ENCODE assay signal across 29 mouse cellular contexts in genomic region chr2:155372451-155372850, GRCm38 (mm10). TPM values are rescaled to one million over a fixed set of nuclear protein-coding genes. Genes with fewer than 3 reads are reported as not detected.
DNase-seq lines count a peak whose midpoint lies in the region; ATAC-seq and TF ChIP-seq lines count a peak whose summit lies in the region.
"Had no signal": no experiment of that assay in that cellular context is flagged by ENCODE, and none has a peak within 500 bp of the region (broad histone marks: within the 10 kb centered on the region; RNA-seq: fewer than 3 reads in every experiment).

No protein-coding gene starts in this region.

- H3K4me1 ChIP-seq in liver, adult 2 months (ENCODE audit: control insufficient read depth, insufficient read depth, low read length): peaks cover 23% of the 10 kb centered on the region
- peaks cover 13% of the 10 kb centered on the region for H3K4me1 ChIP-seq in liver, embryonic 12.5 days
- H3K4me1 ChIP-seq in heart, embryonic 11.5 days (ENCODE audit: control insufficient read depth, insufficient read depth, low read length): peaks cover 8% of the 10 kb centered on the region
- peaks cover 25% of the 10 kb centered on the region for H3K4me1 ChIP-seq in heart, embryonic 15.5 days (replicated peaks)
- H3K4me1 ChIP-seq in hindbrain, embryonic 16.5 days (ENCODE audit: control insufficient read depth, insufficient read depth, low read depth, low read length): no peaks in the 10 kb centered on the region
- H3K4me1 ChIP-seq: embryonic facial prominence, embryonic 13.5 days; forebrain, embryonic 10.5 days; midbrain, embryonic 12.5 days had no signal

- no peaks in the 10 kb centered on the region for H3K79me2 ChIP-seq in liver, adult 2 months (ENCODE audit: control insufficient read depth, insufficient read depth, low read length)

- H3K36me3 ChIP-seq in liver, adult 2 months (ENCODE audit: control insufficient read depth, insufficient read depth, low read length): no peaks in the 10 kb centered on the region
- H3K36me3 ChIP-seq in liver, embryonic 12.5 days: no peaks in the 10 kb centered on the region
- no peaks in the 10 kb centered on the region for H3K36me3 ChIP-seq in heart, embryonic 11.5 days (ENCODE audit: control insufficient read depth, insufficient read depth, low read length)
- no peaks in the 10 kb centered on the region for H3K36me3 ChIP-seq in heart, embryonic 15.5 days
- H3K36me3 ChIP-seq in hindbrain, embryonic 16.5 days (ENCODE audit: control insufficient read depth, insufficient read depth, low read length): no peaks in the 10 kb centered on the region
- H3K36me3 ChIP-seq: embryonic facial prominence, embryonic 13.5 days; forebrain, embryonic 10.5 days; midbrain, embryonic 12.5 days; neural tube, embryonic 13.5 days had no signal

- no peaks in the 10 kb centered on the region for H3K9me3 ChIP-seq in liver, embryonic 12.5 days (replicated peaks)
- no peaks in the 10 kb centered on the region for H3K9me3 ChIP-seq in heart, embryonic 11.5 days (replicated peaks; ENCODE audit: control insufficient read depth, low read length)
- H3K9me3 ChIP-seq in heart, embryonic 15.5 days (replicated peaks): no peaks in the 10 kb centered on the region
- H3K9me3 ChIP-seq in hindbrain, embryonic 16.5 days (ENCODE audit: control insufficient read depth, low read length): no peaks in the 10 kb centered on the region
- H3K9me3 ChIP-seq: embryonic facial prominence, embryonic 13.5 days; forebrain, embryonic 10.5 days; midbrain, embryonic 12.5 days; neural tube, embryonic 13.5 days had no signal

- no peak overlapping the region for H3K4me2 ChIP-seq in liver, embryonic 12.5 days
- no peak overlapping the region for H3K4me2 ChIP-seq in heart, embryonic 11.5 days
- peak overlapping the region; percentile 16; the same call in 1 of the 2 replicates for H3K4me2 ChIP-seq in heart, embryonic 15.5 days
- H3K4me2 ChIP-seq in hindbrain, embryonic 16.5 days (ENCODE audit: low read length): no peak overlapping the region
- H3K4me2 ChIP-seq: embryonic facial prominence, embryonic 13.5 days; hindbrain, embryonic 14.5 days; midbrain, embryonic 12.5 days; neural tube, embryonic 13.5 days had no signal

- peak overlapping the region; percentile 95 for H3K27ac ChIP-seq in liver, adult 2 months (replicated peaks; ENCODE audit: insufficient read depth, low read depth, low read length)
- H3K27ac ChIP-seq in liver, embryonic 12.5 days: no peak overlapping the region
- peak overlapping the region; percentile 46 for H3K27ac ChIP-seq in heart, embryonic 11.5 days (ENCODE audit: low read depth, low read length)
- peak overlapping the region; percentile 78 for H3K27ac ChIP-seq in heart, embryonic 15.5 days
- H3K27ac ChIP-seq in hindbrain, embryonic 16.5 days (ENCODE audit: low read depth, low read length): no peak overlapping the region
- H3K27ac ChIP-seq: embryonic facial prominence, embryonic 13.5 days; forebrain, embryonic 10.5 days; gastrocnemius, adult 2 months; hindbrain, embryonic 14.5 days; midbrain, embryonic 12.5 days; neural tube, embryonic 13.5 days had no signal

- ATAC-seq in liver, embryonic 12.5 days: no peak
- no peak for ATAC-seq in heart, embryonic 11.5 days (replicated peaks; ENCODE audit: insufficient number of reproducible peaks, low FRiP score, low TSS enrichment)
- peak; percentile 39; the same call in 1 of the 2 replicates for ATAC-seq in heart, embryonic 15.5 days (replicated peaks; ENCODE audit: insufficient number of reproducible peaks, insufficient read depth, low FRiP score, low read depth)
- ATAC-seq in hindbrain, embryonic 16.5 days: no peak
- ATAC-seq: CD4-positive, CD25-positive, alpha-beta regulatory T cell, adult 4 months; forebrain, embryonic 16.5 days; inflammation-experienced regulatory T-cells, adult 6 months; lung, postnatal 0 days had no signal

- TF ChIP-seq POLR2A in liver, adult 2 months (IDR thresholded peaks at IDR 0.05; ENCODE audit: extremely low read depth, insufficient read depth, low read length): no peak

- no peak overlapping the region for H3K4me3 ChIP-seq in liver, adult 2 months (ENCODE audit: insufficient read depth, low read depth, low read length)
- no peak overlapping the region for H3K4me3 ChIP-seq in liver, embryonic 12.5 days
- H3K4me3 ChIP-seq in heart, embryonic 11.5 days (ENCODE audit: low read depth, low read length): no peak overlapping the region
- no peak overlapping the region for H3K4me3 ChIP-seq in heart, embryonic 15.5 days
- H3K4me3 ChIP-seq in hindbrain, embryonic 16.5 days (ENCODE audit: low read length): no peak overlapping the region
- H3K4me3 ChIP-seq: embryonic facial prominence, embryonic 13.5 days; forebrain, embryonic 10.5 days; gastrocnemius, adult 2 months; megakaryocyte, embryonic 14.5 days; midbrain, embryonic 12.5 days; neural tube, embryonic 13.5 days had no signal

- H3K9ac ChIP-seq in liver, adult 2 months (ENCODE audit: low read depth, low read length): no peak overlapping the region
- H3K9ac ChIP-seq in liver, embryonic 12.5 days: no peak overlapping the region
- no peak overlapping the region for H3K9ac ChIP-seq in heart, embryonic 11.5 days (ENCODE audit: low read depth, low read length)
- H3K9ac ChIP-seq in heart, embryonic 15.5 days: no peak overlapping the region
- no peak overlapping the region for H3K9ac ChIP-seq in hindbrain, embryonic 16.5 days (ENCODE audit: low read depth, low read length)
- H3K9ac ChIP-seq: embryonic facial prominence, embryonic 13.5 days; hindbrain, embryonic 14.5 days; midbrain, embryonic 12.5 days; neural tube, embryonic 13.5 days had no signal

- TF ChIP-seq CTCF in liver, adult 2 months (IDR thresholded peaks at IDR 0.05; ENCODE audit: low read depth, low read length): no peak

- peak; percentile 83 for DNase-seq in liver, adult 2 months (ENCODE audit: extremely low read depth, low read depth, low spot score)
- DNase-seq in embryo, embryonic 10 days (ENCODE audit: low spot score): no peak
- no peak for DNase-seq in thymus, postnatal 36 days
- DNase-seq: adrenal gland, postnatal 14 days; cerebellum, adult 11-12 months; cerebellum, adult 9-11 months; gastrocnemius, adult 2 months; kidney, adult 11 months; kidney, postnatal 14 days; layer of hippocampus, adult 9-11 months; liver; lung, adult 18-20 months; lung, postnatal 4 days; thymus, adult 18-20 months; thymus, postnatal 25 days had no signal

- no peaks in the 10 kb centered on the region for H3K27me3 ChIP-seq in liver, adult 2 months (ENCODE audit: control insufficient read depth, insufficient read depth, low read length)
- peaks cover 7% of the 10 kb centered on the region; the same call in 1 of the 2 replicates for H3K27me3 ChIP-seq in liver, embryonic 12.5 days (replicated peaks)
- H3K27me3 ChIP-seq in heart, embryonic 11.5 days (ENCODE audit: control insufficient read depth, insufficient read depth, low read length): no peaks in the 10 kb centered on the region
- H3K27me3 ChIP-seq in heart, embryonic 15.5 days: no peaks in the 10 kb centered on the region
- H3K27me3 ChIP-seq in hindbrain, embryonic 16.5 days (replicated peaks; ENCODE audit: control insufficient read depth, insufficient read depth, low read length): no peaks in the 10 kb centered on the region
- H3K27me3 ChIP-seq: embryonic facial prominence, embryonic 13.5 days; midbrain, embryonic 12.5 days; neural tube, embryonic 13.5 days had no signal

- 10% methylated on average over 4 of the region's 4 CpGs for WGBS in liver, adult 2 months
- 48% methylated on average over 4 of the region's 4 CpGs for WGBS in liver, embryonic 12.5 days (ENCODE audit: insufficient replicate concordance)
- WGBS in heart, embryonic 11.5 days (ENCODE audit: insufficient replicate concordance): 36% methylated on average over 4 of the region's 4 CpGs
- WGBS in heart, embryonic 15.5 days: 25% methylated on average over 4 of the region's 4 CpGs
- WGBS in hindbrain, embryonic 16.5 days: 72% methylated on average over 4 of the region's 4 CpGs

RNA-seq across cellular contexts. Expression of gene Trp53inp2, which starts 8.4 kb away (rescaled TPM):
- 54.2 and 60.6 TPM in 2 replicates for total RNA-seq in liver, adult 2 months (2014; rRNA removed)
- 98.7 and 142 TPM in 2 replicates for polyA plus RNA-seq in liver, adult 2 months (2012; rRNA removed)
- polyA plus RNA-seq in liver, embryonic 12.5 days (2016; fragmentation: Nextera tagmentation; extraction: Ambion mirVana): 2.5 and 3.6 TPM in 2 replicates
- 69.9 and 96.9 TPM in 2 replicates for polyA plus RNA-seq in heart, embryonic 11.5 days (2014; fragmentation: Nextera tagmentation; extraction: Ambion mirVana)
- 103 and 116 TPM in 2 replicates for polyA plus RNA-seq in heart, embryonic 15.5 days (2015; fragmentation: Nextera tagmentation; extraction: Ambion mirVana)
- 92.1 and 116 TPM in 2 replicates for polyA plus RNA-seq in hindbrain, embryonic 16.5 days (2015; fragmentation: Nextera tagmentation; extraction: Ambion mirVana)

RNA-seq across cellular contexts. Expression of gene Pigu, which starts 15.2 kb away (rescaled TPM):
- total RNA-seq in liver, adult 2 months (2014; rRNA removed): 9.3 and 11.9 TPM in 2 replicates
- polyA plus RNA-seq in liver, adult 2 months (2012; rRNA removed): 19.5 and 24.0 TPM in 2 replicates
- 29.0 and 29.5 TPM in 2 replicates for polyA plus RNA-seq in liver, embryonic 12.5 days (2016; fragmentation: Nextera tagmentation; extraction: Ambion mirVana)
- 60.2 and 67.1 TPM in 2 replicates for polyA plus RNA-seq in heart, embryonic 11.5 days (2014; fragmentation: Nextera tagmentation; extraction: Ambion mirVana)
- polyA plus RNA-seq in heart, embryonic 15.5 days (2015; fragmentation: Nextera tagmentation; extraction: Ambion mirVana): 45.4 and 53.5 TPM in 2 replicates
- 64.6 and 67.7 TPM in 2 replicates for polyA plus RNA-seq in hindbrain, embryonic 16.5 days (2015; fragmentation: Nextera tagmentation; extraction: Ambion mirVana)

Comparison
In these comparisons a context has a peak if more than half of its experiments do, and no peak if none do; other contexts are left out.
1. H3K27ac ChIP-seq: peak in liver, adult 2 months (single experiment), heart, embryonic 11.5 days (single experiment) and heart, embryonic 15.5 days (single experiment); none in liver, embryonic 12.5 days (single experiment) and hindbrain, embryonic 16.5 days (single experiment).
2. RNA of gene Trp53inp2, which starts 8.4 kb away (polyA plus RNA-seq): 103 to 116 TPM in heart, embryonic 15.5 days, 98.7 to 142 TPM in liver, adult 2 months, 92.1 to 116 TPM in hindbrain, embryonic 16.5 days and 69.9 to 96.9 TPM in heart, embryonic 11.5 days; 2.5 to 3.6 TPM in liver, embryonic 12.5 days; every median in the first group is over 10 times any median in the second.